Mouse (Mus musculus) MEL (cell line): ENCODE results near the gene Cacna1c. TPM values are rescaled to one million over a fixed set of nuclear protein-coding genes. Genes with fewer than 3 reads are reported as not detected.

Source experiments
- DNase-seq: peaks from one replicate; pipeline ENCODE4 v3.0.0; 2011; ENCODE audit warnings: low read depth, low spot score
- H3K27ac ChIP-seq: 2 replicates; pipeline ENCODE4 v1.5.1; 2012; ENCODE audit warnings: low read depth, mild to moderate bottlenecking, control low read depth, low read length, moderate library complexity; ENCODE audit not compliant: control insufficient read depth
- H3K27me3 ChIP-seq, 2 experiments: fragments of 150-350 bp in 1 of 2; sonication (generic) in 1 of 2; 2 replicates each; pipeline ENCODE4 v1.6.1; 2012; ENCODE audit warnings: low read length in 2 of 2, mild to moderate bottlenecking in 2 of 2, improper control_type of control experiment in 1 of 2, moderate library complexity in 1 of 2; ENCODE audit not compliant: insufficient read depth in 2 of 2, control insufficient read depth in 1 of 2
- H3K36me3 ChIP-seq, 2 experiments: 2 replicates each; pipeline ENCODE4 v1.6.1; 2012 to 2014; ENCODE audit warnings: low read length in 2 of 2, improper control_type of control experiment in 1 of 2, inconsistent platforms in 1 of 2, mild to moderate bottlenecking in 1 of 2; ENCODE audit not compliant: insufficient read depth in 2 of 2, control insufficient read depth in 1 of 2
- H3K4me1 ChIP-seq, 2 experiments: fragments of 150-350 bp in 1 of 2; sonication (generic) in 1 of 2; 2 replicates each; pipeline ENCODE4 v1.6.1; 2012; ENCODE audit warnings: low read length in 2 of 2, improper control_type of control experiment in 1 of 2, mild to moderate bottlenecking in 1 of 2; ENCODE audit not compliant: insufficient read depth in 2 of 2, control insufficient read depth in 1 of 2
- H3K4me3 ChIP-seq, 2 experiments: fragments of 150-350 bp in 1 of 2; sonication (generic) in 1 of 2; 2 replicates each; pipeline ENCODE4 v1.5.1; 2012; ENCODE audit warnings: low read depth in 2 of 2, low read length in 2 of 2, mild to moderate bottlenecking in 2 of 2, moderate library complexity in 2 of 2, control low read depth in 1 of 2, improper control_type of control experiment in 1 of 2; ENCODE audit not compliant: control insufficient read depth in 1 of 2, insufficient read depth in 1 of 2
- H3K79me2 ChIP-seq: 2 replicates; pipeline ENCODE4 v1.6.1; 2012; ENCODE audit warnings: mild to moderate bottlenecking, low read length, moderate library complexity; ENCODE audit not compliant: control insufficient read depth, poor library complexity, insufficient read depth
- H3K9ac ChIP-seq: 2 replicates; pipeline ENCODE4 v1.6.1; 2012; ENCODE audit warnings: low read depth, mild to moderate bottlenecking, control low read depth, low read length, moderate library complexity; ENCODE audit not compliant: control insufficient read depth, poor library complexity, severe bottlenecking
- H3K9me3 ChIP-seq: fragments of 150-350 bp; sonication (generic); replicated peaks from 2 replicates; pipeline ENCODE4 v1.6.1; 2012; ENCODE audit warnings: mild to moderate bottlenecking, low read length, improper control_type of control experiment, moderate library complexity; ENCODE audit not compliant: insufficient read depth
- CHD1 ChIP-seq: IDR thresholded peaks from 2 replicates; pipeline ENCODE4 v1.6.1; 2012; ENCODE audit warnings: low read depth, mild to moderate bottlenecking, inconsistent platforms, low read length, improper control_type of control experiment
- CHD2 ChIP-seq: IDR thresholded peaks from 2 replicates; pipeline ENCODE4 v1.6.1; 2011; ENCODE audit warnings: low read length, improper control_type of control experiment
- CTCF ChIP-seq, 3 experiments: IDR thresholded peaks in 2 of 3; conservative IDR thresholded peaks in 1 of 3; 2 replicates each; pipeline ENCODE4 v1.5.1; 2011 to 2012; ENCODE audit warnings: low read length in 3 of 3, low read depth in 2 of 3, mild to moderate bottlenecking in 2 of 3, improper control_type of control experiment in 1 of 3, inconsistent platforms in 1 of 3, mixed read lengths in 1 of 3, moderate library complexity in 1 of 3; ENCODE audit not compliant: control insufficient read depth in 1 of 3, insufficient read depth in 1 of 3, poor library complexity in 1 of 3, severe bottlenecking in 1 of 3
- ELF1 ChIP-seq: IDR thresholded peaks from 2 replicates; pipeline ENCODE4 v1.6.1; 2014; ENCODE audit warnings: low read depth, mild to moderate bottlenecking, inconsistent platforms, low read length, improper control_type of control experiment, moderate library complexity
- EP300 ChIP-seq, 2 experiments: IDR thresholded peaks; 2 replicates each; pipeline ENCODE4 v1.6.1; 2011; ENCODE audit warnings: improper control_type of control experiment in 2 of 2, low read length in 2 of 2, low read depth in 1 of 2, mild to moderate bottlenecking in 1 of 2
- ETS1 ChIP-seq: IDR thresholded peaks from 2 replicates; pipeline ENCODE4 v1.6.1; 2012; ENCODE audit warnings: low read depth, mild to moderate bottlenecking, inconsistent platforms, low read length, improper control_type of control experiment, moderate library complexity
- GATA1 ChIP-seq: IDR thresholded peaks from 2 replicates; pipeline ENCODE4 v1.6.1; 2011; ENCODE audit warnings: low read depth, low read length, improper control_type of control experiment
- HCFC1 ChIP-seq: IDR thresholded peaks from 2 replicates; pipeline ENCODE4 v1.6.1; 2012; ENCODE audit warnings: low read depth, mild to moderate bottlenecking, inconsistent platforms, low read length, improper control_type of control experiment, moderate library complexity
- JUND ChIP-seq: IDR thresholded peaks from 2 replicates; pipeline ENCODE4 v1.6.1; 2011; ENCODE audit warnings: low read depth, mild to moderate bottlenecking, improper control_type of control experiment, low read length
- MAFK ChIP-seq: IDR thresholded peaks from 2 replicates; pipeline ENCODE4 v1.6.1; 2011; ENCODE audit warnings: low read depth, mild to moderate bottlenecking, low read length, improper control_type of control experiment, borderline replicate concordance
- MAX ChIP-seq: IDR thresholded peaks from 2 replicates; pipeline ENCODE4 v1.6.1; 2011; ENCODE audit warnings: low read length, improper control_type of control experiment
- MAZ ChIP-seq: IDR thresholded peaks from 2 replicates; pipeline ENCODE4 v1.6.1; 2012; ENCODE audit warnings: low read depth, mild to moderate bottlenecking, inconsistent platforms, low read length, improper control_type of control experiment
- MXI1 ChIP-seq: IDR thresholded peaks from 2 replicates; pipeline ENCODE4 v1.6.1; 2011; ENCODE audit warnings: mild to moderate bottlenecking, low read depth, low read length, improper control_type of control experiment
- MYB ChIP-seq: IDR thresholded peaks from 2 replicates; pipeline ENCODE4 v1.6.1; 2011; ENCODE audit warnings: mild to moderate bottlenecking, low read depth, low read length, improper control_type of control experiment
- MYC ChIP-seq: IDR thresholded peaks from 2 replicates; pipeline ENCODE4 v1.6.1; 2011; ENCODE audit warnings: low read depth, mild to moderate bottlenecking, low read length, improper control_type of control experiment, moderate library complexity
- NELFE ChIP-seq: IDR thresholded peaks from 2 replicates; pipeline ENCODE4 v1.6.1; 2011; ENCODE audit warnings: low read depth, low read length, improper control_type of control experiment
- NRF1 ChIP-seq: IDR thresholded peaks from 2 replicates; pipeline ENCODE4 v1.6.1; 2014; ENCODE audit warnings: low read depth, mild to moderate bottlenecking, inconsistent platforms, low read length, improper control_type of control experiment, moderate library complexity; ENCODE audit not compliant: poor library complexity, insufficient read depth, severe bottlenecking
- POLR2A ChIP-seq, 2 experiments: IDR thresholded peaks; 2 replicates each; pipeline ENCODE4 v1.6.1; 2011 to 2012; ENCODE audit warnings: low read length in 2 of 2, mild to moderate bottlenecking in 2 of 2, control low read depth in 1 of 2, improper control_type of control experiment in 1 of 2, low read depth in 1 of 2, moderate library complexity in 1 of 2; ENCODE audit not compliant: control insufficient read depth in 1 of 2, insufficient read depth in 1 of 2, poor library complexity in 1 of 2
- POLR2AphosphoS5 ChIP-seq: IDR thresholded peaks from 2 replicates; pipeline ENCODE4 v1.6.1; 2012; ENCODE audit warnings: low read depth, borderline replicate concordance, mild to moderate bottlenecking, inconsistent platforms, low read length, moderate library complexity, mixed read lengths
- RAD21 ChIP-seq: IDR thresholded peaks from 2 replicates; pipeline ENCODE4 v1.6.1; 2011; ENCODE audit warnings: mild to moderate bottlenecking, low read depth, low read length, improper control_type of control experiment
- RCOR1 ChIP-seq: IDR thresholded peaks from 2 replicates; pipeline ENCODE4 v1.6.1; 2012; ENCODE audit warnings: low read depth, mild to moderate bottlenecking, inconsistent platforms, low read length, improper control_type of control experiment
- SMC3 ChIP-seq: IDR thresholded peaks from 2 replicates; pipeline ENCODE4 v1.6.1; 2011; ENCODE audit warnings: low read depth, low read length, improper control_type of control experiment
- TAL1 ChIP-seq: IDR thresholded peaks from 2 replicates; pipeline ENCODE4 v1.6.1; 2012; ENCODE audit warnings: mild to moderate bottlenecking, inconsistent platforms, low read length, moderate library complexity, mixed read lengths
- TCF12 ChIP-seq: IDR thresholded peaks from 2 replicates; pipeline ENCODE4 v1.6.1; 2014; ENCODE audit warnings: low read depth, mild to moderate bottlenecking, inconsistent platforms, low read length, improper control_type of control experiment, moderate library complexity
- UBTF ChIP-seq: IDR thresholded peaks from 2 replicates; pipeline ENCODE4 v1.6.1; 2012; ENCODE audit warnings: low read depth, mild to moderate bottlenecking, inconsistent platforms, low read length, improper control_type of control experiment, moderate library complexity, borderline replicate concordance; ENCODE audit not compliant: insufficient read depth
- ZC3H11A ChIP-seq: IDR thresholded peaks from 2 replicates; pipeline ENCODE4 v1.6.1; 2012; ENCODE audit warnings: low read depth, mild to moderate bottlenecking, inconsistent platforms, low read length, improper control_type of control experiment
- ZKSCAN1 ChIP-seq: IDR thresholded peaks from 2 replicates; pipeline ENCODE4 v1.6.1; 2012; ENCODE audit warnings: low read depth, mild to moderate bottlenecking, inconsistent platforms, low read length, improper control_type of control experiment, moderate library complexity
- ZMIZ1 ChIP-seq: IDR thresholded peaks from 2 replicates; pipeline ENCODE4 v1.6.1; 2012; ENCODE audit warnings: low read depth, mild to moderate bottlenecking, inconsistent platforms, low read length, improper control_type of control experiment, moderate library complexity
- polyA plus RNA-seq, 2 experiments: library from polyadenylated mRNA; stranded (reverse) in 1 of 2; unstranded in 1 of 2; fragments of >175 nt in 1 of 2; fragments of >200 nt in 1 of 2; gene quantifications; 2 replicates each; pipeline versions ENCODE4 v1.2.1 to v1.2.4; 2012; ENCODE audit warnings: low replicate concordance in 2 of 2, low read depth in 1 of 2; ENCODE audit not compliant: insufficient read length in 2 of 2, insufficient read depth in 1 of 2, missing spikeins in 1 of 2
- total RNA-seq: library from RNA; depleted of rRNA; stranded (reverse); fragments of 300-350 nt; gene quantifications from 2 replicates; pipeline ENCODE4 v1.2.3, GENCODE M21; 2012

Gene Cacna1c
- total and polyA plus RNA-seq, 3 experiments: 3.4 to 4.4 TPM; not detected in 1

GRCm38 (mm10) chr6:119128521-119128920, 67.7 kb downstream of the Cacna1c start:
- H3K4me1 ChIP-seq: no peaks in the 10 kb centered on the region
- H3K79me2 ChIP-seq: no peaks in the 10 kb centered on the region
- H3K36me3 ChIP-seq: no peaks in the 10 kb centered on the region
- no peak overlapping the region for H3K4me3 ChIP-seq
- DNase-seq: no peak
- no peak overlapping the region for H3K27ac ChIP-seq
- peaks cover 0 to 3% of the 10 kb centered on the region in 2 experiments; a peak in 2 of 4 replicates for H3K27me3 ChIP-seq
- TF ChIP-seq ZKSCAN1 (no peak), JUND (no peak), CHD1 (no peak), CTCF (IDR thresholded peaks at IDR 0.05 in 2 of 3, conservative IDR thresholded peaks at IDR 0.05 in 1 of 3; ENCODE audit: control insufficient read depth in 1 of 3, insufficient read depth in 1 of 3, low read depth in 2 of 3, low read length in 3 of 3, poor library complexity in 1 of 3, severe bottlenecking in 1 of 3) (no peak), TAL1 (no peak), HCFC1 (no peak), MAX (no peak), GATA1 (no peak), UBTF (no peak), NELFE (no peak), ELF1 (no peak), TCF12 (no peak), ETS1 (no peak), MXI1 (no peak)
- H3K9me3 ChIP-seq: no peaks in the 10 kb centered on the region
- H3K9ac ChIP-seq: no peak overlapping the region

- DNase-seq: no peak
- H3K27me3 ChIP-seq: peaks cover 0 to 4% of the 10 kb centered on the region in 2 experiments; a peak in 1 of 4 replicates
- TF ChIP-seq SMC3 (no peak), JUND (no peak), ZC3H11A (no peak), HCFC1 (no peak), POLR2AphosphoS5 (no peak), MXI1 (no peak), EP300 (IDR thresholded peaks at IDR 0.05; ENCODE audit: low read depth in 1 of 2, low read length in 2 of 2) (no peak), RCOR1 (no peak), MAFK (no peak), GATA1 (no peak), POLR2A (IDR thresholded peaks at IDR 0.05; ENCODE audit: control insufficient read depth in 1 of 2, insufficient read depth in 1 of 2, low read depth in 1 of 2, low read length in 2 of 2, poor library complexity in 1 of 2) (no peak), MAZ (no peak), MYC (no peak), MYB (no peak), ZMIZ1 (no peak), CHD2 (no peak), ELF1 (no peak), NRF1 (no peak), RAD21 (no peak)
These were observed 68.1 kb downstream of the Cacna1c start for GRCm38 (mm10) chr6:119128076-119128475.

More at GRCm38 (mm10) chr6:119128076-119128475, 68.1 kb downstream of the Cacna1c start:
- H3K4me1 ChIP-seq: no peaks in the 10 kb centered on the region
- no peak overlapping the region for H3K27ac ChIP-seq
- H3K79me2 ChIP-seq: no peaks in the 10 kb centered on the region
- H3K36me3 ChIP-seq: no peaks in the 10 kb centered on the region
- no peak overlapping the region for H3K4me3 ChIP-seq
- H3K9ac ChIP-seq: no peak overlapping the region
- no peaks in the 10 kb centered on the region for H3K9me3 ChIP-seq
